Mouse (Mus musculus) adrenal gland, adult 2 months (tissue): Measurements from ENCODE around the gene 1810055G02Rik. TPM values are rescaled to one million over a fixed set of nuclear protein-coding genes. Genes with fewer than 3 reads are reported as not detected.

Source experiments
- DNase-seq: peaks from one replicate; pipeline ENCODE4 v3.0.0; 2021
- long read RNA-seq: library from polyadenylated mRNA; stranded (forward); transcript quantifications from one replicate; pipeline ENCODE4 v2.0.0, GENCODE M21; 2021
- polyA plus RNA-seq: library from polyadenylated mRNA; depleted of rRNA; stranded (reverse); fragments of >200 nt; gene quantifications from 2 replicates; pipeline ENCODE4 v1.2.3, GENCODE M21; 2012; rRNA removed
- total RNA-seq, 2 experiments: library from RNA; stranded (reverse); gene quantifications; 2 replicates each; pipeline ENCODE4 v1.2.3; 2021

1810055G02Rik gene
- total RNA-seq (10 to 100 TPM; 27.9 to 37.8 TPM), polyA plus RNA-seq (43.3 and 46.3 TPM in 2 replicates)
- long read RNA-seq, transcript 1810055G02Rik-201 (4 exons, 1,882 nt): major isoform, 10 of 14 reads
- long read RNA-seq, partial matches to known transcripts: 0 of 14 reads
- long read RNA-seq, other reads (novel, unspliced or antisense): 0 of 14 reads

DNA sequence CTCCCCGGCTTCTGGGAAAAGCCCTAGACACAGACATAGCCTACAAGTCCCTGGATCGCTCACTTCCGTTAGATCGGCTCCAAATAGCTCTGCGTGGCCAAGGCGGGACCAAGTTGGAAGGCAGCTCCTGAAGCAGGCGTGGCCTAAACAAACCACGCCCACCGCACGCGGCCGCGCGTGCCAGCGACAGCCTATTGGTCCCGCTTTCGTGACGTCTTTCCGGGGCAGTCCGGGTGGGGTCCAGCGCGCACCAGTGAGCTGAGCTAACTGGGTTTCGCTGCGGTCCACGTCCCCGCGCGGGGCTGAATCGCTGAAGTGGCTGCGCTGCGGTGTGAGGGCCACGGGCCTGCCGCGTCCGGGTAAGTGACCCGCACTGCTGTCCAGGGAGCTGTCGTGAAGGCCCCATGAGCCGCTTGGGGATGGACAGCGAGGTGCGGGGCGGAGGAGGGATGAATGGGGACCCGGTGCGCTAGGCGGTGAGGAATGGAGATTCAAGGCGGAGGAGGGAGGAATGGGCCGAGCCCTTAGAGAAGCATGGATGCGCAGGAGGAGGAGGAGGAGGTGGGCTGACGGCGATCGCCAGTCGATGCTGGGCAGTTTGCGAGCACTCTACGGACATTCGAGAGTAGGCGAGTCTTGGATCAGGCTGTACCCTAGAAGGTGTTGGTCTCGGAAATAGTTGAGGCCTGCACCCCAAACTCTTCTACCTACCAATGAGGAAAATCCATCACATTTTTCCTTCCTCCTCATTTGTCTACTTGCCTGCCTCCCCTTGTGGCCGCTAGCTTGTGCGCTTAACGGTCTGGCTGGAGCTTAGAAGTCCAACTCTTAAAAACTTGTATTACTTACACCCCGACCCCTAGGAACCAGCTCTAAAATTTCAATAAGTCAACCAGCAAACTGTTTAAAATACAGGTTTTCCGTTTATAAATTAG, at the start of gene 1810055G02Rik:
TSS of gene 1810055G02Rik (plus strand) at position 216 of the 935 bp plus-strand sequence.
- peak; percentile 99 for DNase-seq

DNA sequence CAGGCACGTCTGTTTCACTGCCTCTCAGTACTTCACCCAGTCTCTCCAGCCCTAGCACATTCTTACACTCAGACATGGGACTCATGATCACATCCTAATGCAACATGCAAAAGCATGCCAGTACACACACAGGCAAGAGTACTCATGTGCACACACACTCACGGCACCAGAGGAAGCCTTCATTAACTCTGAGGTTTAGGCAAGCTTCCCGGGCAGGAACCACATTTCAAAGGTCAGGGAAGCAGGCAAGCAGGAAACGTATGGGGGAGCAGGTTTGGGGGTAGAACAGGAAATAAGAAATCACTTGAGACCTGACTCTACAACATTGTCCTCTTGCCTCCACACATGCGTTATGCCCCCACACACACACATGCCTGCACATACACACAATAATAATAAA, 42.6 kb upstream of the 1810055G02Rik start:
- peak; percentile 64 for DNase-seq

DNA sequence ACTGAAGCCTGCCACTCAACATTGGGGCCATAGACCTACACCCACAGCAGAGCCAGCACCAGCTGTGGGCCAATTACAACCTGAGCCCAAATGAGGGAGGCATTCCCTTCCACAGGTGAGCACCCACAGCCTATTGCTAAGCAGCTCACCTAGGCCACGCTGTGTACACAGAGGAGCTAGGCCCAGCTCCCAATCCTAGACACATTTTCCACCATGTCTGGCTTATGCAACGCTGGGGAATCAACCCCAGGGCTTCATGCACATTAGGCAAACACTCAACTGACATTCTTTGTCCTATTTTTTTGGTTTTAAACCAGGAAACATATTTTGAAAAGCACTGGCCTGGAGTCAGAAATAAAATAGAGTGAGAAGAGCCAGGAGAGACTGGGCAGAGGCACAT, 41.5 kb upstream of the 1810055G02Rik start:
- DNase-seq: no peak

DNA sequence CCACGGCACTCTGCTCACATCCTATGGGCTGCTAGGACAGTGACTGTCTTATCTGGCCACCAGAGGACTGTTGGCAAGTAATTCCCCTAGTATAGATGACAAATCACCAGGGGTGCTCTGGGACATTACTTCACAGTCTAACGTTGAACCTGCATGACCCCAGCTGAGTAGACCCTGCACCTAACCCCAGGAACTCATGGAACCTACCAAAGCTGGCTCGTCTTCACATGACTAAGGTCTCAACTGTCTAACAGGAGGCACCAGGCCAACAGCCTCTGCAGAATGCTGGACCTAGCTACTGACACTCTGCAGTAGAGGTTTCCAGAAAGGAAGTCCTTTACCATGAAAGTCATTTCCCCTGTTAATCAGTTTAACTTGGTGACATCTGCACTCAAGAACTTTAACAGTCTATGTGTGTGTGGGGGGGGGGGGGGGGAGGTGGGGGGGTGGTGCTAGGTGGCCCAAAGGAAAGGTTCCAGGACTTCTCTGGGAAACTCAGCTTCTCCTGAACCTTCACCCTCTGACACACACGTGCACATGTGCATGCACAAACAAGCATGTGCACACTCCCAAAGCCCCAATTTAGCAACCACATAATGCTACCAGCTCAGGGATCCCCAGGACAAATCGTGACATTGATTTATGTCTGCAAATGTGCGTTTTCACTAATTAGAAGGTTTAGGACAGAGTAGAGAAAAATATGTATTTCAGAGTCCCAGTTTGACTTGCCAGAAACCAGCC, 40.8 kb upstream of the 1810055G02Rik start:
- DNase-seq: no peak

DNA sequence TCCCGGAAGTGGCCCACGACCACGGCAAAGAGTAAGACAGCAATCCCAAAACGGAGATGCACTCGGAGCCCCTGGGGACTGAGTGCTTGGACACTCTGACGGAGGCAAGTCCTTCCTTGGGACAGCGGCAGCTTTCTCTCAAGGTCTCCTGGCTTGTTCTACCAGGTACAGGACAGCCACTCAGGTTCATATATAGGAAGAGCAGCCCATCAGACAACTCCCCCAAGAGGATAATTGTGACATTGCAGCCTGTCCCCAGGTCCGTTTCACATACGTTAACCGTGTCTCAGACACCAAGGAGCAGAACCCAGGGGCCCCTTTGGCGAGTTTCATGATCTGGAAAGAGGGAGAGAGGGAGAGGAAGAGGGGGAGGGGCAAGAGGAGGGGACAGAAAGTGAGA, 40.1 kb upstream of the 1810055G02Rik start:
- DNase-seq: no peak

DNA sequence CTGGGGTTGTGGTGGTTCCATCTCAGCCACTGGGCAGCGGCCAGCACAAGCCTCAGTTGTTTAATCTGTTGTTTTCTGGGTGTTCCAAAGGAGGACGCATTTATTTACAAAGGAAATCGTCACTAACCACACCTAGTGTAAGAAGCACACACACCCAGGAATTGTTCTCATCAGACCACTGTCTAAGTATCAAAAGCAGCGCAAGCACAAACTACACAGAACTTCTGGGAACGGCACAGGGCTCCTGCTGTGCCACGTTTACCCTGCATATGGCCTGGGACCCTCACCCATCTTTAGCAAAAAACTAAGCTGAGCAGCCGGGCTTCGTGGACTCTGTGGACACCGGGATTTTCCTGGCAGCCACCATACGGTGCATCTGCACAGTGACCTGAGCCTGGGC, 39.5 kb upstream of the 1810055G02Rik start:
- no peak for DNase-seq

DNA sequence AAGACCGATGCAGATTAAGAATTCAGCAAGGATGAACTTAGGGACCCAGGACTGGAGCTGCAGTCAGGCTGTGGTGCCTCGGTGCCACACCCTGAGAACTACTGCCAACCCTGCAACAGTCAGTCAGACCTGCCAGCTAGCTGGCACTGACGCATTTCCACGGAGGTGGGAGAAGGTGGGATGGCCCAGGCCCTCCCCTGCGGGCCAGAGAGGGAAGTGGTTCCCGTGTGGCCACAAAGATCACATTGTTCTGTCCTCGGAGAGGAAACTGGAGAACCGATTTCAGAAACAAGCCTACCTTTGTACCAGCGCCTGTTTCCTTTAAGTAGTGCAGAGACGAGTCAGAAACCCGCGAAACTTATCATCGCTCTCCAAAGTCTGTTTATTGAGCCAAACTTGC, 39.0 kb upstream of the 1810055G02Rik start:
- peak; percentile 68 for DNase-seq

DNA sequence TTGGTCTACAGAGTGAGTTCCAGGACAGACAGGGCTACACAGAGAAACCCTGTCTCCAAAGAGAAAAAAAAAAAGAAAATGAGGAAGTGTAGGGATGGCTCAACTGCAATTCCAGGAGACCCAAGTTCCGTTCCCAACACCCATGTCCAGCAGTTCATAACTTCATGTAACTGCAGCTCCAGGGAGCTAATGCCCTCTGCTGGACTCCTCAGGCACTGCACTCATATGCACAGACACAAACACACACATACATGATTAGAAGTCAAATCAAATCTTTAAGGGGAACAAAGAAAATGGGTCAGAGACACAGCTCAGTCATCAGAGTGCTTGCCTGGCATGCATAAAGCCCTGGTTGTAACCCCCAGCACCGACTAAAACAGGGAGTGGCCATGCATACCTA, 34.9 kb upstream of the 1810055G02Rik start:
- DNase-seq: no peak

DNA sequence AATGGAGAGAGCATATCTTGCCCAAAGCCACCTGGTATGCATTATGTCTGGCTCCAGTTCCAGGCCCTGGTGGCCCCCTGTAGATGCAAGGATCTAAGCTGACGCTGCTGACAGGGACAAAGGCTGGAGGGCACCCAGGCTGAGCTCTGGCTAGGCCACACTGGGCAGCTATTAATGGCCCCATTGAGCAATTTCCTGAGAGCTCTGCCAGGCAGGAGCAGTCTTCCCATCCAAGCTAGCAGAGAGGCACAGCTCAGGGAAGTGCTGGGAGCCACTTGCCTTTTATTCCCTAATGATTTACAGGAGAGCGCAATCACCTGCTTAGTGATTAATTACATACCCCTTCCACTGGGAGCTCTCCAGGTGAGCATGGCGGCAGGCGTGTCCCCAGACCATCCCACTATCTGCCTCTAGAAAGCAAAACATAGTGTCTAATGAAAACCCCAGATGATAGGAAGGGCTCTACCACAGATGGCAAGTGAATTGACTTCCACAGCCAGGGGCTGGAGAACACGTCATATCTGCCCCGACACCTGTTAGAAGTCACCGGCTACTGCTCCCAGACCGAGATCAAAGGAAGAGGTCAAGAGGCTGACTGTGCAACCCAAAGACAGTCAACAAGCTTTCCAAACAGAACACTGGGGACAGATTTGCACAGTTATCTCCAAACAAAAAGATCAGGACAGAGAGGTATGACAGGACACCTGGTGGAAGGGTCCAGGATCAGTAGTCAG, 33.8 kb upstream of the 1810055G02Rik start:
- peak; percentile 85 for DNase-seq

DNA sequence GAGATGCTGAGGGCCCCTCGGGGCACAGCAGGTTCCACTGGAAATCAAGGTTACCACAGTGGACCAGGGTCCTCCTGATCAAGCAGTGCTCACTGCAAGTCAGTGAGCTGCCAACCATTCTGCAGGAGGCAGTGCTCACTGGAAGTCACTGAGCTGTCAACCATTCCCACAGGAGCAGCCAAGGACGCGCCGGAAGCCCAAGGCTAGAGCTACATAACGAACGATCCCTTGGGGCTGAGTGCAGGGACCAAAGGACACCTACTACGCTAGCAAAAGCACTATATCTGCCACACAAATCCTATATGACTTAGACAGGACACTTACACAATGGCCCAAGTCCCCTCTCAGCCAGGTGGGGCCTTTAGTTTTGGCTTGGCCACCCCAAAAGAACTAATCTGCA, 27.4 kb upstream of the 1810055G02Rik start:
- peak; percentile 89 for DNase-seq

DNA sequence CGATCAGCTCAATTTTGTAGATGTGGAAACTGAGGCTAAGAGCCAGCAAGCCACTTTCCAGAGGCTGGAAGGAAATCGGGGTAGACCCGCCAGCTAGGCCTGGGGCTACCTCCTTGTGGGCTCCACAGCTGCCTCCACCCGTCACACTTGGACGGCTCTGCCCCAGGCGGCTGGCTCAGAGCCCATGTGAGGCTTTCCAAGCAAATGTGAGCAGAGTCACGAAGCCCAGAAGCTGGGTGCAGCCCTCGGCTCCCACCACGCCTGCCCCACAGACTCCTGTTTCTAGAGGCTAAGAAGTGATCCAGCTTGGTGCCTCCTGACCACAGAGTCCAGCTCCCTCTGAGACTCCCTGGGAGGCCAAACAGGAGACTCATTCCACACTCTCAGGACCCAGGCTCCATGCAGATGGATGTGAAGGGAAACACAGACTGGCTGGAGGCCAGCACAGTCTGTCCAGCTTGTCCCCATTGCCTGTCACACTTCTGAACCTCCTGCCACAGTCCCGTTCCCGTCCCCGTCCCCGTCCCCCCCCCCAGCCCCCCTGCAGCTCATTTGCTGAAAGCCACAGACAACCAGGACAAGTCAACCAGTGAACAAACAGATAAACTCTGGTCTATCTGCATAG, 26.7 kb upstream of the 1810055G02Rik start:
- DNase-seq: peak; percentile 92

DNA sequence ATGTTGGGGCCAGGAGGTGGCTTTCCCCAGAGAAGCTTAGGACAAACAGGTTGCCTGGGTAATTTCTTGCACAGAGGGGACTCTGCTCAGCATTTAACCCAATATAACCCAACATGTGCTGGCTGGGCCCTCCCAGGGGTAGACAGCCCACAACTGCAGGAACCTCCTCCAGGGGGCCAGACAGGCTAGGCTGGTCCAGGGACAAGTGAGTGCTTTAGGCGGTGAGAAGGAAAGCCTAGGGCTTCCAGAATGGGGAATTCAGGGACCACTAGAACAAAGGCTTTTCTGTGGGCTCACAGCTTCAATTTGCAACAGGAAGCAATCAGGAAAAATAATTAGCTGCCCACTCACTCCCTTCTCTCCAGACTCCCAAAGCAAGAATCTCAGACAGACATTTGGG, 23.7 kb upstream of the 1810055G02Rik start:
- DNase-seq: no peak

DNA sequence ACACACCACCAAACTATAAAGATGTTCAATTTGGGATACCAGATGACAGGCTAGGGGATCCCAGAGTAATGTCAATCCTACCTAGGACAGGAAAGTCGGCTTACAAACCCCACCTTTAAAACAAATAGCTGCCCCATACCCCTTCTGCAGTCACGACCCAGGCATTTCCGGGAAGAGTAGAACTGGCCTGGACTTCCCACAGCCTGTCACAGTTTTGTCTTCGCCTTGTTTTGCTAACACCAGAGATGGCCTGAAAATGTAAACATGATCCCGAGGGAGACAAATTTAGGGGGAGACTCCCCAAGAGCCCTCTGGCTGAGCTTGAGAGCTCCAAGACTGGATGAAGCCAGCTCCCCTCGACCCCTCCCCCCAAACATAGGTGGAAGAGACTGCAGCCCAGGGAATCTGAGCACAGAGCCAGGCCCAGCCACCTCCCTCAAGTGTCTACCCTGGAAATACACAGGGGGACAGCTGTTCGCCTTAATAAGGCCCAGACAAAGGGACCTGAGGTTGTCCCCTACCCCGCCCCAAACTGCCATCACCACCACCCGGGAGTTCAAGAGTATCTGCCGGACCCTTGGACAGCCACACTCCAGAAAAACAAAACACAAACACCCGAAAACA, 23.0 kb upstream of the 1810055G02Rik start:
- peak; percentile 47 for DNase-seq

DNA sequence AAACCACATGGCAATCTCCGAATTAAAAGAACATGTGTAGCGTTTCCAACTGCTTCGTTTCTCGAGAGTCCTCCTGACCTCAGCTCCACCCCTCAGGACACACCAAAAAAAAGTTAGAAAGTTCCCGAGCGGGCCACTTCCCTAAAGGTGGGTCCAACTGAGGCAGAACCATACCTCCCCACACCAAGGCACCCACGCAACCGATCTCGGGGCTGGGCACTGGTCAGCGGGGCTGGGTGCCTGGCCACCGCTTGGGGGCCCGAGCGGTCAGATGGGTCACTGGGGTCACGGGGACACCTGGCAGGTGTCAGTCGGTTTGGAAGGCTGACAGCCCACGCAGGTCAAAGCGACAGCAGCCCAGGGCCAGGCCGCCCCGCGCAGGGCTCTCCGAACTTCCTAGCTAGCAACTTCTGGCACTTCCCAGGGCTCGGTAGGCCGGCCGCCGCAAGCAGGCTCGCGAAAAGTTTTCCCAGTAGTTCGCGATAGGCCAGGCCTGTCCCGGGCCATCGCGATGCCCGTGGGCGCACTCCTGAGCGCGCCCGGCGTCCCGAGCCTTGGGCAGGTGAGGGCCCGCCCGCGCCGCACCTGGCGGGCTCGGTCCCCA, 22.4 kb upstream of the 1810055G02Rik start:
- DNase-seq: peak; percentile 69

DNA sequence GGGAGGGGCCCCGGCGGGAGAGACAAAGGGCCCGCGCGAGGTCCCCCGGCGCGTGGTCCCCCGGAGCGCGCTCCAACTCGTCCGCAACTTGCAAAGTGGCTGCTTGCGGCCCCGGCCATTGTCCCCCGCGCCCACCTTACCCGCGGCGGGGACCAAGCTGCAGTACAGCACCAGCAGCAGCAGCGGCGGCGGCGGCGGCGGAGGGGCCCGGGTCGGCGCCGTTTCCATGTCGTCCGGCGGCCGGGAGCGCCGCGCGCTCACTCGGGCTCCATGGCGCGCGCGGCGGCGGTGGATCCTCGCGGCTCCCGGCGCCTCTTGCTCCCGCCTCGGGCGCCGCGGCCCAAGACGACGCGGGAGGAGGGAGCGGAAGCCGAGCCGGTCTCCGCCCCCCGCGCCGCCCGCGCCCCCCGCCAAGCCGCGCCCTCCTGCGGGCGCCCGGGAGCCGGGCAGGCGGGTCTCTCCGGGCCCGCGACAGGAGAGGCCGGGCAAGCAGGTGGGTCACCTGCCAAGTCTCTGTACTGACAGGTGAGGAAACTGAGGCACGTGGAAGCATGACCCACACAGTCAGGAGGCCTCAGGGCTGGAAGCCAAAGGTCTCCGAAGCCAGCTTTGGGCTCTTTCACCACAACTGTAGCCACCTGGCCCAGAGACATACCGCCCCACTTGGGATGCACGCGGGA, 21.7 kb upstream of the 1810055G02Rik start, which contains the start of gene Lrp5:
TSS of gene Lrp5 (minus strand) at position 350 of the 680 bp plus-strand sequence.
- DNase-seq: peak; percentile 88

DNA sequence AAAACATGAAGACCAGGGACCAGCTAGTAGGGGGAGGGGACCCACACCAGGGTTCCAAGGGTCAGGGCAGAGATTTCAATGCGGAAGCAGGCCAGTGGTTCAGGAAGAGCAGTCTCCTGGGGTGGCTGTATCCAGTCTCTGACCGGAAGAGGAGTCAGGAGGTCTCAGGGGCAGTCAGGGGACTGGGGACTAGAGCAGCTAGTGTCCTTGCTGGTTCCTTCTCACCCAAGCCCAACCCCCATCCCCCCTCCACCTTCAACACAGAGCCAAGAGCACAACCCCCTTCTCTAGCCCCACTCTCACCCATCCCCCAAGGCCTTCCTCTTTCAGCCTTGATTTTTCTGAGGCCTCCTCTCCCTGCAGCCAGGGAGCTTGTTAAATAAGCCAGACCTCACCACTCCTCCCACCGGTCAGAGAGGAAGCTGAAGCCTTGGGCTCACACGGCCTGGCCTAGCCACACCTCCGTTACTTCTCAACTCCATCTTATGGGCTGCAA, 20.4 kb upstream of the 1810055G02Rik start:
- peak; percentile 60 for DNase-seq

DNA sequence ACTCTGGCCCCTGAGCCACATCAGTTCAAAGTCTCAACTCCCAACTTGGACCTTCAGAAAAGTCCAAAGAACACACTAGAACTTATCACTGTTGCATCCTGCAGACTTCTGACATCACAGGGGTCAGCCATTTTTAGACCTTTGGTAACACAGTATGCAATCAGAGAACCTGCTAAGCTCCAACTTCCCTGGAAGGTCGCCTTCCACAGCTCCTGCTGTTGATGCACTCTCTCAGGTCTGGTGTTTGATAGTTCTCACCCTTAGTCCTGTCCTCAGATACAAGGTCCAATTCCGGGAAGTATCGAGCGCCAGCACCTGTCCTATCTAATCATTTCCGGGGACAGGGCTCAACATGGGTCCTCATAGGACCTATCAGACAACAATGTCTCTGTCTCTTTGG, 16.8 kb upstream of the 1810055G02Rik start:
- no peak for DNase-seq

DNA sequence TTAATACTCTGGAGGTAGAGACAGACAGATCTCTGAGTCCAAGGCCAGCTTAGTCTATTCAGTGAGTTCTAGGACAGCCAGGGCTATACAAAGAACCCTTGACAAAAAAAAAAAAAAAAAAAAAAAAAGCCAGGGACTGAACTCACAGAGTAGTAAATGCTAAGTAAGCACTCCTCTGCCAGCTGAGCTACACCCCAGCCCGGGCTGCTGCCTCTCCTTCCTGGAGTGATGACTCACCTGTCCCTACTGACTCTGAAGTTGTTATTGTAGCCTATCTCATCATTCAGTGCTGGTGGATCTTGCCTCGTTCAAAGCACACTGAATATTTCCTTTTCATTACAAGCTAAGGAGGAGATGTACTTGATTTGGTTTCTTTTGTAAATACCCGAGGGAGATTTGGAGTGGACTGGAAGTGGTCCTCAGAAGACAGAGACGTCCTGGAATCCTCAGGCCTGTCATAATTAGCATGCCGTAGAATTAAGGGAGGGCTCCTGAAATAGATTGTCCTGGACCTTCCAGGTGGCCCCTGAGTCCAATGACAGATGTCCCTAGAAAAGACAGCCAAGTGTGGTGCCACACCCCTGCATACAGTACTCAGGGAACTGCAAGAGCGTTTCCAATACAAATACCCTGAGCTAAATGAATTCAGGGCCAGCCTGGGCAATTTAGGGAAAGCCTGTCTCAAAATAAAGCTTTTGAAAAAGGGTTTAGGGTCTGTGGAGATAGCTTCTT, 15.5 kb upstream of the 1810055G02Rik start:
- DNase-seq: peak; percentile 63

DNA sequence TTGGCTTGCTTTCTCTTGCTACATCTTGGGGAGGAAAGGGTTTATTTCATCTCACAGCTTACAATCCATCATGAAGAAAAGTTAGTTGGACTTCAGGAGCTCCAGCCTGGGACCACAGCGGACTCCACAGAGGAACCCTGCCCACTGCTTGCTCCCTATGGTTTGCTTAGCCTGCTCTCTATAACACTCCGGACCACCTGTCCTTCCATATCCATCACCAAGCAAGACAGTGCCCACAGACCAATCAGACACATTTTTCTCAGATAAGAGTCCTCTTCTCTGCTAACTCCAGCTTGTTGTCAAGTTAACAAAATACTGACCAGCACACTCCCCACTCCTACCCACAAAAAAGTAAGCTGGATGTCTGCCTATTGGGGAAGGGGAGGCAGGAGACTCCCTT, 13.6 kb upstream of the 1810055G02Rik start:
- DNase-seq: no peak
